Mouse (Mus musculus) spleen, postnatal 14 days (tissue): ENCODE results near the gene Cyp2j13.
"Not testable (repeated sequence)": the region's sequence is repeated elsewhere in the genome, so short reads cannot be mapped to it uniquely, and the experiment has no call there.

Experiments
- DNase-seq, 2 experiments: peaks; one replicate each; pipeline ENCODE4 v3.0.0; 2021 to 2022; ENCODE audit warnings: low spot score in 2 of 2

Cyp2j13 gene

GRCm38 (mm10) chr4:96077261-96078125 is at the start of gene Cyp2j13:
Gene Cyp2j13, minus strand, starts transcription at chr4:96077546.
- DNase-seq, result no peak

- DNase-seq, result no peak
These were observed 19.5 kb upstream of the Cyp2j13 start for GRCm38 (mm10) chr4:96096841-96097240.

- no peak for DNase-seq
These were observed 14.5 kb upstream of the Cyp2j13 start for GRCm38 (mm10) chr4:96091869-96092268.

DNA sequence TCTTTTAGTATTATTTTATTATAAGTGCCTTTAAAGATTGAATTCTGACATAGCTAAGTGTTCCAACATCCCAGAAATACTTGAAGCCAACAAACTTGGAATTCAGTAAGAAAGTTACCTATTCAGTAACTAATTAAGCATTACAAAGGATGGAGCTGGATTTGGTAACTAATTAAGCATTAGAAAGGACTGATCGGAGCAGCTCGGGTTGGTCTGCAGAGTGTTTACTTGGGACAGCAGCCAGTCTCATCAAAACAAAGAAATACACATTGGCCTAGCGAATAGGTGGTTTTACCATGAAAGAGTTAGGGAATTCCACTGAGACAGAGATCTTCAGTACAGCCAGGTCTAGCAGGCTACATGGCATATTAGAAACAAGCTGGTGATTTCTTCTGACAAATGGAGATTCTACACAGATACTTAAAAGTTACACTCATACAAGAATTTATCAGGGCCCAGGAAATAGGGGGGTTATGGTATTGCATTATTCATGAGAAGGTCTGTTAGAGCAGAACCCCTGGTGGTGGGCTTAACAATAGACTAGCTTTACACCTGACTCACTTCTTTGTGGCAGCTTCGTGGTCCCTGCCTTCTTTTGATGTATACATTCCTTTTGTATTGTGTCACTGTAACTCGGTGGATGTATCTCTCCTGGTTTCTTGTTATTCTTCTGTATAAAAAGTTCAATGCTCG is 12.2 kb upstream of the Cyp2j13 start:
- DNase-seq, result not testable (repeated sequence)

GRCm38 (mm10) chr4:96078308-96078707 is 962 bp upstream of the Cyp2j13 start:
- no peak for DNase-seq

DNA sequence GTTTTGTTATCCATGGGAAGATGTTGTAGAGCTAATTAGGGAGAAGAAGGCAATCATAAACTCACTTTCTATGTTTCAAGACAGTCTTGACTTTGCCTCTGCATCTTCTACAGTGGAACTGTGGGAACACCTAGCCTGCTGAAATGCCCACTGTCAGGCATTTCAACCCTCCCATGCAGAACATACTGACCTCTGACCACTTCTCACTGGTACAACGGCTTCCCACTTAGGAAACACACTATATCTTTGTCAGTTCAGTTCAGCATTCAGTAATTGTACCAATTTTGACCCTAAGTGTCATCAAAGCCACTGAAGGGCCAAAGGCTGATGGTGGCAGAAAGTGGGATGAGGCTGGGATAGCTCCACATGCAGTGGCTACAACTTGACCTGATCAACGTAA is 15.3 kb downstream of the Cyp2j13 start:
- DNase-seq, result no peak

GRCm38 (mm10) chr4:96060106-96060505 is 17.2 kb downstream of the Cyp2j13 start:
- no peak for DNase-seq

- no peak for DNase-seq
These were observed 48.9 kb downstream of the Cyp2j13 start for GRCm38 (mm10) chr4:96028412-96028811.

DNA sequence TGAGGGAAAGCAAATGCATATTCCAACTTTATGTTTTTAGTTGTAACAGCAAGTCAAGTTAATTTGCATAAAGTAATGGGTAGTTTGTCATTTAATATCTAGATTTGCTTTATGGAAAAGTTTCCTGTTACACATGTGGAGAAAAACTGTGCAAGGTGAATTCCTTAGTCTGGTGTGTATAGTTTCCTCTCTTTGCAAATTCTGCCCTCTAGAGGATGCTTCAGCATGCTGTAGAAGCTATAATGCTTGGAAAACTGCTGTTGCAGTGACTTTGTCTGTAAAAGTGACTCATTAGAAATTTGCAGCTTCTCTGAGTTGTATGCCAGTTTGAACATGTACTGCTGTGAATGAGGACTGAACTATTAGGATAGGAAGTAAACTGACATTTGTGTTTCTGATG is 54.5 kb downstream of the Cyp2j13 start:
- no peak for DNase-seq

- no peak for DNase-seq
These were observed 60.5 kb downstream of the Cyp2j13 start for GRCm38 (mm10) chr4:96016875-96017274.

- not testable (repeated sequence) for DNase-seq
These were observed 95.1 kb downstream of the Cyp2j13 start for GRCm38 (mm10) chr4:95982221-95982620.
